ENCODE assay signal across 16 mouse cellular contexts in the genomic region with DNA sequence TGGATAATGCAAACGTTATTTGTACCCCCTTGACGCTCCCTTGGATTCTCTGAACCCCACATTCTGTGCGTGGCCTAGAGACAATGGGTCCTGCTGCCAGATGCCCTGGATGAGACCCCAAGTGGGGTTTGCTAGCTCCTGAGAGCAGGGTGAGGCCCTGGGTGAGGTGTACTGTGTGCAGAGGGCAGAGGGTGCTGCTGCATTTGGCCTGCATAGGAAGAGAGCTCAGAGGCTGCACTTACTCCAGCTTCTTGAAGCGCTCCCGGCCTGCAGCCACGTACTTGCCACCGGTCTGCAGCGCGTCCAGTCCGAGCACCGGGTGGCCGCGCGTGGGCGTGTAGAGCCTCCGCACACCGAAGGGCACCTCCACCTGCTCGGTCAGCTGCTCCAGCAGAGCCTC. TPM values are rescaled to one million over a fixed set of nuclear protein-coding genes. Genes with fewer than 3 reads are reported as not detected.
DNase-seq lines count a peak whose midpoint lies in the region; ATAC-seq and TF ChIP-seq lines count a peak whose summit lies in the region.
"Had no signal": no experiment of that assay in that cellular context is flagged by ENCODE, and none has a peak within 500 bp of the region (broad histone marks: within the 10 kb centered on the region; RNA-seq: fewer than 3 reads in every experiment).

No protein-coding gene starts in this region.

- WGBS in heart, embryonic 15.5 days, result 49% methylated on average over 18 of the region's 18 CpGs
- 70% methylated on average over 18 of the region's 18 CpGs for WGBS in heart, adult 2 months
- 39% methylated on average over 17 of the region's 18 CpGs for WGBS in kidney, embryonic 16.5 days
- WGBS in limb, embryonic 11.5 days, result 61% methylated on average over 18 of the region's 18 CpGs

- no peak overlapping the region for H3K27ac ChIP-seq in heart, embryonic 15.5 days
- no peak overlapping the region for H3K27ac ChIP-seq in heart, adult 2 months
- no peak overlapping the region for H3K27ac ChIP-seq in kidney, embryonic 16.5 days (ENCODE audit: low read length)
- H3K27ac ChIP-seq in ES-Bruce4 (ENCODE audit: insufficient read depth, low read length), result no peak overlapping the region
- H3K27ac ChIP-seq in limb, embryonic 11.5 days (replicated peaks; ENCODE audit: low read depth, low read length), result no peak overlapping the region
- H3K27ac ChIP-seq in left cerebral cortex, adult 2 months, result no peak overlapping the region

- no peaks in the 10 kb centered on the region for H3K4me1 ChIP-seq in heart, embryonic 15.5 days (replicated peaks)
- no peaks in the 10 kb centered on the region for H3K4me1 ChIP-seq in heart, adult 2 months (ENCODE audit: control insufficient read depth, insufficient read depth, low read length)
- H3K4me1 ChIP-seq in kidney, embryonic 16.5 days (ENCODE audit: insufficient read depth, low read length), result 0 out of 2 replicates have a peak, but pooled peaks cover 3% of the 10 kb centered on the region
- H3K4me1 ChIP-seq in ES-Bruce4 (ENCODE audit: control insufficient read depth, insufficient read depth, low read length), result no peaks in the 10 kb centered on the region
- H3K4me1 ChIP-seq in limb, embryonic 11.5 days (ENCODE audit: control insufficient read depth, insufficient read depth, low read length), result no peaks in the 10 kb centered on the region

- no peaks in the 10 kb centered on the region for H3K79me2 ChIP-seq in heart, adult 2 months (replicated peaks; ENCODE audit: control insufficient read depth, insufficient read depth, low read length)

- no peak for TF ChIP-seq EP300 in heart, adult 2 months (IDR thresholded peaks at IDR 0.05; ENCODE audit: insufficient read depth, low read depth, low read length)
- TF ChIP-seq EP300 in ES-Bruce4 (IDR thresholded peaks at IDR 0.05; ENCODE audit: insufficient read depth, low read depth, low read length), result no peak

- H3K27me3 ChIP-seq in heart, embryonic 15.5 days, result peaks cover 6% of the 10 kb centered on the region
- no peaks in the 10 kb centered on the region for H3K27me3 ChIP-seq in heart, adult 2 months (ENCODE audit: control insufficient read depth, insufficient read depth, low read length)
- no peaks in the 10 kb centered on the region for H3K27me3 ChIP-seq in kidney, embryonic 16.5 days (ENCODE audit: insufficient read depth, low read length)
- peaks cover 2% of the 10 kb centered on the region; the same call in 1 of the 2 replicates for H3K27me3 ChIP-seq in ES-Bruce4 (ENCODE audit: control insufficient read depth, insufficient read depth, low read length, poor library complexity, severe bottlenecking)
- H3K27me3 ChIP-seq in limb, embryonic 11.5 days (ENCODE audit: control insufficient read depth, insufficient read depth, low read length), result no peaks in the 10 kb centered on the region

- H3K9ac ChIP-seq in heart, embryonic 15.5 days, result no peak overlapping the region
- no peak overlapping the region for H3K9ac ChIP-seq in heart, adult 2 months (ENCODE audit: low read depth, low read length)
- no peak overlapping the region for H3K9ac ChIP-seq in kidney, embryonic 16.5 days (replicated peaks; ENCODE audit: low read length)
- H3K9ac ChIP-seq in ES-Bruce4 (ENCODE audit: low read depth, poor library complexity, severe bottlenecking), result no peak overlapping the region
- H3K9ac ChIP-seq in limb, embryonic 11.5 days (ENCODE audit: low read length), result no peak overlapping the region

- DNase-seq in heart, adult 2 months, result no peak
- no peak for DNase-seq in kidney, adult 18-20 months
- no peak for DNase-seq in limb, embryonic 11.5 days (ENCODE audit: low spot score)
- no peak for DNase-seq in left cerebral cortex, adult 2 months (ENCODE audit: extremely low spot score in 1 of 2, low spot score in 2 of 2)
- DNase-seq: cerebellum, adult 11 months; kidney, postnatal 10 days; left cerebral cortex, postnatal 4 days; lung, adult 2 months had no signal

- no peak for TF ChIP-seq CTCF in heart, adult 2 months (IDR thresholded peaks at IDR 0.05)
- no peak for TF ChIP-seq CTCF in ES-Bruce4 (IDR thresholded peaks at IDR 0.05; ENCODE audit: low read depth, low read length)
- no peak for TF ChIP-seq CTCF in left cerebral cortex, adult 2 months (IDR thresholded peaks at IDR 0.05)

- H3K4me2 ChIP-seq in heart, embryonic 15.5 days, result peak overlapping the region; percentile 47; the same call in 1 of the 2 replicates
- peak overlapping the region; percentile 27; the same call in 1 of the 2 replicates for H3K4me2 ChIP-seq in kidney, embryonic 16.5 days (replicated peaks; ENCODE audit: low read depth, low read length)
- H3K4me2 ChIP-seq in limb, embryonic 11.5 days (ENCODE audit: low read depth, severe bottlenecking), result peak overlapping the region; percentile 12; the same call in 1 of the 2 replicates

- TF ChIP-seq POLR2A in heart, adult 2 months (IDR thresholded peaks at IDR 0.05; ENCODE audit: insufficient read depth, low read depth, low read length), result no peak
- TF ChIP-seq POLR2A in ES-Bruce4 (IDR thresholded peaks at IDR 0.05; ENCODE audit: insufficient read depth, low read length), result no peak

- H3K36me3 ChIP-seq in heart, embryonic 15.5 days, result no peaks in the 10 kb centered on the region
- H3K36me3 ChIP-seq in heart, adult 2 months (ENCODE audit: control insufficient read depth, insufficient read depth, low read length), result no peaks in the 10 kb centered on the region
- H3K36me3 ChIP-seq in kidney, embryonic 16.5 days (ENCODE audit: insufficient read depth, low read length), result no peaks in the 10 kb centered on the region
- no peaks in the 10 kb centered on the region for H3K36me3 ChIP-seq in ES-Bruce4 (ENCODE audit: control insufficient read depth, insufficient read depth, low read length, poor library complexity, severe bottlenecking)
- H3K36me3 ChIP-seq in limb, embryonic 11.5 days (ENCODE audit: control insufficient read depth, insufficient read depth, low read length), result no peaks in the 10 kb centered on the region

- H3K9me3 ChIP-seq in heart, embryonic 15.5 days (replicated peaks), result no peaks in the 10 kb centered on the region
- no peaks in the 10 kb centered on the region for H3K9me3 ChIP-seq in kidney, embryonic 16.5 days (ENCODE audit: low read length)
- H3K9me3 ChIP-seq in ES-Bruce4 (replicated peaks; ENCODE audit: control insufficient read depth, insufficient read depth, low read length, poor library complexity, severe bottlenecking), result no peaks in the 10 kb centered on the region
- H3K9me3 ChIP-seq in limb, embryonic 11.5 days (ENCODE audit: control insufficient read depth, low read length), result no peaks in the 10 kb centered on the region; the same call in 1 of the 2 replicates

- no peak overlapping the region for H3K4me3 ChIP-seq in heart, embryonic 15.5 days
- no peak overlapping the region for H3K4me3 ChIP-seq in heart, adult 2 months
- H3K4me3 ChIP-seq in kidney, embryonic 16.5 days (ENCODE audit: low read length), result no peak overlapping the region
- H3K4me3 ChIP-seq in ES-Bruce4 (ENCODE audit: low read depth, low read length), result peak overlapping the region; percentile 57
- H3K4me3 ChIP-seq in limb, embryonic 11.5 days (ENCODE audit: low read depth, low read length), result no peak overlapping the region
- no peak overlapping the region for H3K4me3 ChIP-seq in left cerebral cortex, adult 2 months

- intact Hi-C loops in heart, adult 2 months (cut with DNase I), result no loop called here
- intact Hi-C loops in left cerebral cortex, adult 2 months (cut with DNase I), result no loop called here

- no peak for ATAC-seq in heart, embryonic 15.5 days (replicated peaks; ENCODE audit: insufficient number of reproducible peaks, insufficient read depth, low FRiP score, low read depth)
- peak; percentile 67 for ATAC-seq in kidney, embryonic 16.5 days (ENCODE audit: low FRiP score, low TSS enrichment)
- ATAC-seq in limb, embryonic 11.5 days (ENCODE audit: insufficient number of reproducible peaks, low FRiP score, low TSS enrichment, low read depth), result no peak

RNA-seq across cellular contexts. Expression of a gene that starts 0.4 kb away (rescaled TPM):
- not detected in 2 replicates for polyA plus RNA-seq in heart, embryonic 15.5 days (2015; fragmentation: Nextera tagmentation; extraction: Ambion mirVana)
- total RNA-seq in heart, adult 2 months (2021), result under 1 TPM in 1 of 2 experiments, not detected in 1; 0.16 TPM
- not detected in 2 replicates for polyA plus RNA-seq in heart, adult 2 months (2012; rRNA removed)
- 0.10 TPM in 1 of 2 replicates, not detected in the other for polyA plus RNA-seq in kidney, embryonic 16.5 days (2015; fragmentation: Nextera tagmentation; extraction: Ambion mirVana)
- not detected in 2 replicates for polyA plus RNA-seq in ES-Bruce4 (2011; ENCODE audit: insufficient read depth, insufficient read length, low read depth, missing spikeins)
- polyA plus RNA-seq in limb, embryonic 11.5 days (2014; fragmentation: Nextera tagmentation; extraction: Ambion mirVana), result not detected in 2 replicates
- 1 to 10 TPM in 1 of 2 experiments, under 1 TPM in 1; 0.97 to 1.1 TPM for total RNA-seq in left cerebral cortex, adult 2 months (2021)
- total RNA-seq: megakaryocyte, adult 5-6 weeks had no signal
- polyA plus RNA-seq: gonadal fat pad, adult 2 months; lung, adult 2 months had no signal

RNA-seq across cellular contexts. Expression of a gene that starts 30.5 kb away (rescaled TPM):
- polyA plus RNA-seq in heart, embryonic 15.5 days (2015; fragmentation: Nextera tagmentation; extraction: Ambion mirVana), result 0.13 TPM in 1 of 2 replicates, not detected in the other
- total RNA-seq in heart, adult 2 months (2021), result not detected
- 0.10 and 0.12 TPM in 2 replicates for polyA plus RNA-seq in heart, adult 2 months (2012; rRNA removed)
- polyA plus RNA-seq in kidney, embryonic 16.5 days (2015; fragmentation: Nextera tagmentation; extraction: Ambion mirVana), result not detected in 2 replicates
- not detected in 2 replicates for polyA plus RNA-seq in ES-Bruce4 (2011; ENCODE audit: insufficient read depth, insufficient read length, low read depth, missing spikeins)
- polyA plus RNA-seq in limb, embryonic 11.5 days (2014; fragmentation: Nextera tagmentation; extraction: Ambion mirVana), result not detected in 2 replicates
- 1 to 10 TPM in 1 of 2 experiments, under 1 TPM in 1; 1.00 to 1.2 TPM for total RNA-seq in left cerebral cortex, adult 2 months (2021)
- total RNA-seq: megakaryocyte, adult 5-6 weeks had no signal
- polyA plus RNA-seq: embryonic facial prominence, embryonic 14.5 days; forebrain, embryonic 11.5 days; lung, adult 2 months; thymus, postnatal 0 days had no signal
